In the genomic region with DNA sequence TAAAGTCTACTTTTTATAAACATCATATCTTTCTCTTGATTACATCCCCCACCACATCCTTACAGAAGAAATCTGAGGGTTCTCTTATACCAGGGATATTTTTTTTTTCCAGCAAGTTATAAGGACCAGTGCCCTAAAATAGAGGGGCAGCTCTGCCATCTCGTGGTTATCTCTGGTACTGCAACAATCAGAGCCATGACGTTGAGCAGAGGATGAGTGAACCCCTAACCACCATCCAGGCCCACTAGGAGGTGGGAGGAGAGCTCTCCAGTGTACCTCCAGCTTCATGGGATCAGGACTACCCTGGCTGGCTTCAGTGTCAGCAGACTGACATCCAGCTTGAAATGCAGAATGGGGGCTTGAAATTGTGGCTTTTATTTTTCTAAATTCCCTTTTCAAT, we compare ENCODE assay signal across 8 mouse cellular contexts.
DNase-seq lines count a peak whose midpoint lies in the region; ATAC-seq and TF ChIP-seq lines count a peak whose summit lies in the region.

No protein-coding gene starts in this region.

- DNase-seq in heart, postnatal 0 days (ENCODE audit: low spot score): no peak
- DNase-seq in heart, adult 11 months: no peak
- DNase-seq in adrenal gland, adult 8-10 months: peak; percentile 13
- peak; percentile 61 for DNase-seq in embryo, embryonic 11 days
- DNase-seq in hindbrain, postnatal 0 days (ENCODE audit: low spot score): peak; percentile 77
- peak; percentile 43 to 59 for DNase-seq in left cerebral cortex, postnatal 36 days (ENCODE audit: low spot score in 2 of 2)
- DNase-seq in yolk sac, embryonic 10.5 days (ENCODE audit: low spot score): peak; percentile 6

- no peaks in the 10 kb centered on the region for H3K36me3 ChIP-seq in heart, postnatal 0 days (replicated peaks; ENCODE audit: control insufficient read depth, insufficient read depth, low read length)
- H3K36me3 ChIP-seq in hindbrain, postnatal 0 days (ENCODE audit: insufficient read depth, low read length): no peaks in the 10 kb centered on the region
- no peaks in the 10 kb centered on the region for H3K36me3 ChIP-seq in neural tube, embryonic 12.5 days

- TF ChIP-seq EP300 in heart, postnatal 0 days (IDR thresholded peaks at IDR 0.05; ENCODE audit: low read depth): no peak

- TF ChIP-seq CTCF in heart, postnatal 0 days (IDR thresholded peaks at IDR 0.05; ENCODE audit: low read depth): peak; percentile 68
- peak; percentile 91 for TF ChIP-seq CTCF in hindbrain, postnatal 0 days (IDR thresholded peaks at IDR 0.05; ENCODE audit: low read depth)

- no peak overlapping the region for H3K9ac ChIP-seq in heart, postnatal 0 days (replicated peaks; ENCODE audit: low read depth, low read length)
- H3K9ac ChIP-seq in hindbrain, postnatal 0 days (replicated peaks; ENCODE audit: low read length): no peak overlapping the region
- no peak overlapping the region for H3K9ac ChIP-seq in neural tube, embryonic 12.5 days

- intact Hi-C loops in left cerebral cortex, postnatal 36 days (cut with DNase I): loop anchor here (1.0 to 5.0 kb wide), 2 partner anchors 107 to 395 kb away; partner anchors contain the start of gene Chrna7

- no peaks in the 10 kb centered on the region for H3K4me1 ChIP-seq in heart, postnatal 0 days (ENCODE audit: control insufficient read depth, insufficient read depth)
- H3K4me1 ChIP-seq in hindbrain, postnatal 0 days (ENCODE audit: insufficient read depth, low read length): no peaks in the 10 kb centered on the region
- no peaks in the 10 kb centered on the region for H3K4me1 ChIP-seq in neural tube, embryonic 12.5 days

- ATAC-seq in heart, postnatal 0 days (ENCODE audit: insufficient read depth, low read depth): no peak
- ATAC-seq in hindbrain, postnatal 0 days: peak; percentile 61
- ATAC-seq in neural tube, embryonic 12.5 days (ENCODE audit: low FRiP score, low read depth): peak; percentile 42

- WGBS in heart, postnatal 0 days: 1% methylated on average over 2 of the region's 2 CpGs
- 2% methylated on average over 2 of the region's 2 CpGs for WGBS in hindbrain, postnatal 0 days
- 0% methylated on average over 2 of the region's 2 CpGs for WGBS in neural tube, embryonic 12.5 days

- H3K9me3 ChIP-seq in heart, postnatal 0 days (replicated peaks; ENCODE audit: control insufficient read depth, low read length): no peaks in the 10 kb centered on the region
- H3K9me3 ChIP-seq in hindbrain, postnatal 0 days (ENCODE audit: low read length): no peaks in the 10 kb centered on the region
- no peaks in the 10 kb centered on the region; the same call in 1 of the 2 replicates for H3K9me3 ChIP-seq in neural tube, embryonic 12.5 days

- H3K4me3 ChIP-seq in heart, postnatal 0 days (ENCODE audit: low read depth, low read length): no peak overlapping the region
- H3K4me3 ChIP-seq in hindbrain, postnatal 0 days (ENCODE audit: low read length): no peak overlapping the region
- no peak overlapping the region for H3K4me3 ChIP-seq in neural tube, embryonic 12.5 days

- H3K27me3 ChIP-seq in heart, postnatal 0 days (ENCODE audit: control insufficient read depth, insufficient read depth, low read length): no peaks in the 10 kb centered on the region
- H3K27me3 ChIP-seq in hindbrain, postnatal 0 days (ENCODE audit: insufficient read depth, low read length): no peaks in the 10 kb centered on the region
- H3K27me3 ChIP-seq in neural tube, embryonic 12.5 days (replicated peaks): no peaks in the 10 kb centered on the region

- no peak overlapping the region for H3K4me2 ChIP-seq in heart, postnatal 0 days (ENCODE audit: low read depth, low read length)
- H3K4me2 ChIP-seq in hindbrain, postnatal 0 days (ENCODE audit: low read depth, low read length): no peak overlapping the region
- no peak overlapping the region for H3K4me2 ChIP-seq in neural tube, embryonic 12.5 days (replicated peaks)

- H3K27ac ChIP-seq in heart, postnatal 0 days (ENCODE audit: low read depth): no peak overlapping the region
- no peak overlapping the region for H3K27ac ChIP-seq in hindbrain, postnatal 0 days
- H3K27ac ChIP-seq in neural tube, embryonic 12.5 days: no peak overlapping the region

Comparison
In these comparisons a context has a peak if more than half of its experiments do, and no peak if none do; other contexts are left out.
1. DNase-seq: peak in adrenal gland, adult 8-10 months (single experiment), embryo, embryonic 11 days (single experiment), hindbrain, postnatal 0 days (single experiment), left cerebral cortex, postnatal 36 days (2 of 2) and yolk sac, embryonic 10.5 days (single experiment); none in heart, postnatal 0 days (single experiment) and heart, adult 11 months (single experiment).